Mouse (Mus musculus): ENCODE results near the gene Otub1.

DNA sequence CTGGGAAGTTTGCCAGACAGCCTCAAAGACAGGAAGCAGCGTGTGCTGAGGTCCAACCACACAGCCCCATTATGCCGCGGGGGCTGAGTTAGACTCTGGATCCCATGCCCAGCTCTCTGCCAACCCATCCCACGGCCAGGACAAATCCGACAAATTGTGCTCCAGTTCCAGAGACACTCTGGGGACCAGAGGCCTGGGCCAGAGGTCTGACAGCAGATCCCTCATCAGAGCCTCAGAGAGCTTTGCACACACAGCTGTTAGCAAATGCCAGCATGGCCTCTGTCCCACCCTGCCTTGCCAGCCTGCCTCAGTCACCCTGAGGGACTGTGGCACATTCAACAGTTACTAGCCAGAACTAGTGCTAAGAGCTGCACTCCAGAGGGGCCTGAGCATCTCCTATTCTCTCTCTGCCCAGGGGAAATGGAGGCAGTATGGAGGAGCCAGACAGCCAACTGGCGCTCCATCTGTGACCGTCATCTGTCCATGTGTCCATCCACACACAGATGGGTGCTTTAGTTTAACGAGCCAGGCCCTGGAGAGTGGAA lies 57.5 kb downstream of the Otub1 start:
- TF ChIP-seq ZNF384 (IDR thresholded peaks at IDR 0.05; ENCODE audit: low read depth, low read length) (no peak), MAFK (IDR thresholded peaks at IDR 0.05; ENCODE audit: insufficient replicate concordance, low read length) (no peak), JUND (conservative IDR thresholded peaks at IDR 0.05; ENCODE audit: low read depth, low read length) (no peak), EP300 (IDR thresholded peaks at IDR 0.05; ENCODE audit: low read length) (no peak), CTCF (conservative IDR thresholded peaks at IDR 0.05 in 1 of 2, IDR thresholded peaks at IDR 0.05 in 1 of 2; ENCODE audit: low read depth in 2 of 2, low read length in 2 of 2) (no peak), POLR2A (IDR thresholded peaks at IDR 0.05; ENCODE audit: low read depth, low read length) (no peak), CHD2 (IDR thresholded peaks at IDR 0.05; ENCODE audit: low read length) (no peak), JUN (IDR thresholded peaks at IDR 0.05; ENCODE audit: insufficient read depth, low read depth, low read length) (no peak), POLR2AphosphoS2 (IDR thresholded peaks at IDR 0.05; ENCODE audit: low read depth, low read length) (no peak), ZC3H11A (IDR thresholded peaks at IDR 0.05; ENCODE audit: low read depth, low read length) (no peak), USF1 (IDR thresholded peaks at IDR 0.05; ENCODE audit: low read depth, low read length) (no peak)

All from CH12.LX (cell line).